Mouse (Mus musculus) E14TG2a.4 (cell line): ENCODE results near the gene Tfdp2.

ENCODE experiments used
- CTCF ChIP-seq: conservative IDR thresholded peaks from 2 replicates; pipeline ENCODE4 v1.5.1; 2014; ENCODE audit warnings: low read length
- NANOG ChIP-seq: IDR thresholded peaks from 2 replicates; pipeline ENCODE4 v1.6.1; 2014; ENCODE audit warnings: borderline replicate concordance, low read length, mixed read lengths
- POU5F1 ChIP-seq: IDR thresholded peaks from 2 replicates; pipeline ENCODE4 v1.6.1; 2014; ENCODE audit warnings: low read length, borderline replicate concordance

DNA sequence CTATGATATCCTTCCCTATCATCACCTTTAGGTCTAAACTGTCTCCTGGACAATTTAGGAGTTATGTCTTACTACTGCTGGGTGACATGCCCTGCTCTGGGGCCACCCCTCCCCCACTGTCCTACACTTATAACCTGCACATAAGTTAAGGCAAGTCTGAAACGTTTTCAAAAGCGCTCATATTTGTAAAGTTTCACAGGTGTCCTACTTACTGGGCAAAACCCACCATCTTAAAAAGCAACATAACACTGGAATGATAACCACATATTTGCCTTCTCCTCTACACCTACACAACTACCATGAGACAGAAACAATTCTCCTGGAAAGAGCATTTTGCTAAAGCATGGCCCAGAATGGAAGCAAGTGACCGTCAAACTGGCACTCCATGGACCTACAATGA lies 164.0 kb downstream of the Tfdp2 start:
- TF ChIP-seq CTCF = no peak
- no peak for TF ChIP-seq NANOG
- no peak for TF ChIP-seq POU5F1
